Mouse (Mus musculus) gastrocnemius, postnatal 14 days (tissue): ENCODE data around the gene Zeb2. TPM values are rescaled to one million over a fixed set of nuclear protein-coding genes. Genes with fewer than 3 reads are reported as not detected.

Experiments used
- DNase-seq: peaks from one replicate; pipeline ENCODE4 v3.0.0; 2021; ENCODE audit warnings: mixed read lengths
- intact Hi-C: fragments of 180-260 bp; cut with DNase I; formaldehyde crosslinking; loops from one replicate; pipeline ENCODE4 v1.15.1; 2025; ENCODE audit warnings: low total_unique reads
- total RNA-seq, 2 experiments: library from RNA; stranded (reverse); gene quantifications; 2 replicates each; pipeline ENCODE4 v1.2.3; 2021

Zeb2 gene
- total RNA-seq, 2 experiments from 2014 or later: 40.8 to 59.9 TPM

DNA sequence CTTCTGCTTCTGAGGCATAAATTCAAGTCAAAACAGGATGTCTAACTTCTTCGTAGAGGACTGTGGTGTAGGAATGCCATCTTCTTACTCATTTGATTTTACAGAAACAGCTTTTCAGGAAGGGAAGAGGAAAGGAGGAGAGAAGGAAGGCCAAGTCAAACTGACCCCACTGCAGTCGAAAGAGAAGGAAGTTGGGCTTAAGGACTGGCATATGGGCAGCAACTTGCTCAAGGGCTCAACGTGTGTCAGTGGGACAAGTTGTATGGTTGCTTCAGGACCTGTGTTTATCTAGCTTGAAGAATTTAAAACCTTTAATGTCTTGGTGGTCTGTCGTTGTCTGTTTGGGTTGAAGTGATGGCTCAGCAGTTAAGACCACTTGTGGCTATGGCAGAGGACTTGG lies 67.3 kb downstream of the Zeb2 start:
- DNase-seq: no peak

DNA sequence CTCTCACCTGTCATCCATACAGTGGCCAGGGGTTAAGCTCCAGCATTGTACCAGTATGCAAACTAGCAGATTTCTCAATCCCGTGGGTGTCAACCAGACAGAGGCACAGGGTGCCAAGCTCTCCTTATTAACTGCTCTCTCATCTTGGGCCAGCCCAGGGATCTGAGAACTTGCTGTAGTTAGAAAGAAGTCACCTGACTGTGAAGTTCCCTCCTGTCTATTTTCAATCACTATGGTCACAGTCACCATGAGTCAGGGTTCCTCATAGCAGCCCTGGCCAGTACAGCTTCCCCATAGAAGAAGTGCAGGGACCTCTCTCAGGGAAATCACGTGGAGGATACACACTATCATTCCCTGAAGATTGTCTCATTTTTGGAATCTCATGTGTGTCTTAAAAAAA lies 67.9 kb downstream of the Zeb2 start:
- intact Hi-C loops: no loop called here
- no peak for DNase-seq

More for the DNA sequence above, 67.3 kb downstream of the Zeb2 start:
- intact Hi-C loops: no loop called here

DNA sequence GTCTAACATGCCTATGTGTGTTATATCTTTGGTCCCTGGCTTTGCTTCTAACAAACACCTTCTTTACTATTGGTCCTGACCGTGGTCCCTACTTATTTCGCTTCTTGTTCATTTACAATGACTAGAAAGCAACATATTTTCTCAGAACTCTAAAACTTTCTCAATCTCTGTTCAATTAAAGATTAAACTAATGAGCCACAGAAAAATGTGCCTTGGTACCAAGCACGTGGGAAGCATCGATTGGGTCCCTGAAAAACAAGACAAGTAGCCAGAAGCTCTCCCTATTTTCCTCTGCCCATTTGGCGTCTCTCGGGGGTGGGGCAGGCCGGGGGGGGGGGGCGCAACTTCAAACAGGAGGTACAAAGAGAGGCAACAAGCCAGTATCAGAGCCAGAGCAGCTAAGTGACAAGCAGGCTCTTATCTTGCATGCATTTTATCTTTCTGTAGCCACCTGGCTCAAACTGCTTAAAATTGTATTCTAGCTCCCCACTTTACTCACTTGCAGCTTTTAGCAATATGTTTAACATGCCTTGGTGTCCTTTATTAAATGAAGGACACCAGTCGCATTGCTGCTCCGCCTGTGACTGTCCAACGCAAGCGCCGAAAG lies 76.4 kb downstream of the Zeb2 start:
- no peak for DNase-seq
- intact Hi-C loops: no loop called here

DNA sequence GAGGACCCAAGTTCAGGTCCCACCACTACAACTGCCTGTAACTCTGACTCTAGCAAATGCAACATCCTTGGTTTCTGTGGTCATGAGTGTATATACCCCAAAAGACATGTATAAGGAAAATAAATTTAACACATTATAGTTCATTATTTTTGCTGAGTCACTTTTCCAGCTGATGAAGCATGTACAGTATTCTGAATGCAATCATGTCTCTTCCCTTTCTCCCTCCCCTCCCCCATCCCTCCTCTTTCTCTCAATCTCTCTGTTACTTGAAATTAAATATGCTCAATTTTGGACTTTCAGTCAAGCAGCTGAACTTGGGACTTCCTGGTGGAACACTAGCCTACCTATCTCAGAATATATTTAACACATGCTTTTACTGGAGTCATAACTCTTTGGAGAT lies 77.7 kb downstream of the Zeb2 start:
- DNase-seq: no peak
- intact Hi-C loops: no loop called here

DNA sequence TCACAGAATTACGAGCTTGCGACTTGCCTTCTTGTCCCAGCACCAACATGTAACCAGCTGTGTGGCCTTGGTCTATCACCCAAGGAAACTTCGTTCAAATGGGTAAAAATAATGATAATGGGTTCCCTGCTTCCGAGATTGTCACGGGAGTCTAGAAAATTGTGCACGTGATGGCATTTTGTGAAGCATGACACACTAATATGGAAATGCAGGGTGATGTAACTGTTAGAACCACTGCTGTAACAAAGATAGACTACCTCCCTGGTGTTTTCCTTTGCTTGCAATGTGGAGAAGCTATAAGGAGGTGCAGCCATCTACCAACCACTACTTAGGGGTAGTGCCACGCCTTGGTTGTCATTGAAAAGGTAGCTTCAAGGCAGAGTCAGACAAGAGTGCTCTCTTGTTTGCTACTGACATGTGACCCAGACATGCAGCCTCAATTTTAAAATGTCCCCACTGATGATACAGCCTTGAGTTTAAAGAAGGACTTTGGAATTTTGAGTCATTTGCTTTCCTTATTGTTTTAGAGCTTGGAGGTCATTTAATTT lies 89.0 kb downstream of the Zeb2 start:
- intact Hi-C loops: no loop called here
- no peak for DNase-seq

DNA sequence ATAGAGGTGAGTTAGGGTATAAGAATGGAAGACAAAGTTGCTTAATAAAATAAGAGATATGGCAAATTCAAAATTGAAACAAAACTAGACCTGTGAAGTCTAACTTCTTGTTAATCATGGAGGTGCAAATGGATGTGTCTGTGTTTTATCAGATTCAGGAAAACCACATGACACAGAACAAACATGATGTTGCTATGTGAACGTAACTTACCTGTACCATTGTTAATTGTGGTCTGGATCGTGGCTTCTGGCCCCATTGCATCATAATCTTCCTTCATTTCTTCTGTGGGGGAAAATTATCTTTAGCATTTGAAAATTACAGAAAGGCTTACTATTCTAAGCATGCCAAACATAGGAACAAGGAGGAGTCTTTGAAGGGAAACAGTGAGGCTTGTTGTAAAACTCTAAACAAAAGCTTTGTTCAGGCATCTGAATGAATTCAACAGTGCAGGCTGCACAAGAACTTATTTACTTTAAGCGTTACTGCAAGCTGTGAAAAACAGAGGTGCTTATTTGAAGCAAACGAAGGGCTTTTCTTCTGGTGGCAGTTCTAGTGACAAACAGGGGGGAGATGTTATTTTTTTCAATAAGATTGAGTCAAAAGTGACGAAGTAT lies 99.9 kb downstream of the Zeb2 start:
- intact Hi-C loops: no loop called here

DNA sequence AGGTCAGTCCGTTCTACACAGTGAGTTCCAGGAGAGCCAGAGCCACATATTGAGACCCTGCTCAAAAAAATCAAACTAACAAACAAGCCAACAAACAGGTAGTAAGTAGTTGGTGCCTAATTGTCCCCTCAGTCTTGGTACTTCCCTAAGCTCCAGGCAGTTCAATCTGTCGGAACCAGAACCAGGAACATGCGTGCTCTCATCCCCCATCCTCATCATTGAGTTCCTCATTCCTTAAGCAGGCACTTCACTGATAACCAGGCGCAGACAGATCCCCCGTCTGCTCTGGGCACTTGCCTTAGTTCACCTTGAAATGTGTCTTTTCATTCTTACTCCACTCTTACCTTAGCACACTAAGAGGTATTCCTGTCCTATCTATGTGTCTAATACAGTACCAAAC lies 103.9 kb downstream of the Zeb2 start:
- no peak for DNase-seq
- intact Hi-C loops: no loop called here

More for the DNA sequence above, 99.9 kb downstream of the Zeb2 start:
- DNase-seq: no peak

DNA sequence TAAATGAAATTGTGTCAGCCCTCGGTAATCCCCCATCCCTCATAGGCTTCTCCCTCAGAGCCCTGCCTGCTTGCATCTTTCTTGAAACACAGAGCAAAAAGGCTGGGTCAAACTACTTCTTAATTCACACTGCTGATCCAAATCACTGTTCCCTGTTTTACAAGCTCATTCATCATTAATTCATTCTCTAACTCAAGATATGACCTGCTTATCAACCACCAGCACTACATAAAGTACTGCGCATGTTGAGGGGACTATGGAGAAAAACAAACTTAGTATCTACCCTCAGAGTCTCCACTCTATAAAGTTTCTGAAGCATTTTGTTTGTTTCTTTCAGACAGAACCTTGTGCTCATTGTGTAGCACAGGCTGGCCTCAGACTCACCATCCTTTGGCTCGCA lies 104.5 kb downstream of the Zeb2 start:
- DNase-seq: no peak
- intact Hi-C loops: no loop called here

DNA sequence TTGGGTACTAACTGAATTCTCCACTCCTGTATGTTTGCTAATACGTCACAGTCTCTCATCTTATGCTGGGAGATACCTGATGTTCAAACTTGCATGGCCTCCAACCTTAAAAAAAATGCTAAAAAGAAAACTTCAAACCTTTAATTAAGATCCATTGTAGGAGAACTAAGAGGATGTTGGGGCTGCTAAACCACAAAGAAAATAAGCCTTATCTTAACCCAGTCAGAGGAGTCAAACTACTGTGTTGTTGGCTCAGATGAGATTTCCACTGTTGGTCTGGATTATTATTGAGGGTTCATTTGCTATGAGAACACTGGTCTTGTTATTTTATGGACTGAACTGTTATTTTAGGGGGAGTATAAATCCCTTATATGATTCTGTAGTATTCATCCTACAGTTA lies 106.5 kb downstream of the Zeb2 start:
- no peak for DNase-seq
- intact Hi-C loops: no loop called here

DNA sequence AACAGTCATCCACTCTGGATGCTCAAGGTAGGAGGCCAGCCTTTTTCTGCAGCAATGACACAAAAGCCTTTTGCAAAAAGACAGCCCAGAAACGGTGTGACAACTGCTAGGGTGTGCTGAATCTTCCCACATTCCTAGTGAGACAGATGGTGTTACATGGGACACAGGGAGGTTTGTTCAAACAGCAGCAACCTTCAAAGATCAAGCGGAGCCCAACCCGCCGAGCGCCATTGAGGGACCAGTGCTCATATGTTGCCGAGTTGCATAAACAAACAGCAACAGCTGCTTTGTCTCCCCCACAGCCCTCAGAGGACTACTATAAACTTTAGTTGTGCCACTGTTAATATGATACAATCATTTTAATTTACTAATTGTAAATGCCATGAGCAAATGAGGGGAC lies 117.3 kb downstream of the Zeb2 start:
- DNase-seq: peak; percentile 29
- intact Hi-C loops: loop anchor here (10.0 kb wide), 1 partner anchor 85 kb away; no protein-coding TSS in a partner anchor

DNA sequence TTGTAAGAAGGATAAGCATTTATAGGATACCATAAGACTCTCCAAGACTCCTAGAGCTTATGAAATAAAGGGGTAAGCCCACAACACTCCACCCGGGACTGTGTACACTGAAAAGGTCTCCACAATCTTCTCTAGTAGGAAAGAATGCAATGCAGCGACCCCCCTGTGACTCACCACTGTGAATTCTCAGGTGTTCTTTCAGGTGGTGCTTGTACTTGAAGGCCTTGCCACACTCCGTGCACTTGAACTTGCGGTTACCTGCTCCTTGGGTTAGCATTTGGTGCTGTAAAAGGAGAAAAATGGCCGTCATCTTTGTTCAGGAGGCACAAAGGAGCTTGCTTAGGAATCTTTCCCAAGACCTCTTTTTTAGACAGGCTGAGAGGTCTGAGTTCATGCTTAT lies 118.5 kb downstream of the Zeb2 start:
- DNase-seq: no peak
- intact Hi-C loops: no loop called here

DNA sequence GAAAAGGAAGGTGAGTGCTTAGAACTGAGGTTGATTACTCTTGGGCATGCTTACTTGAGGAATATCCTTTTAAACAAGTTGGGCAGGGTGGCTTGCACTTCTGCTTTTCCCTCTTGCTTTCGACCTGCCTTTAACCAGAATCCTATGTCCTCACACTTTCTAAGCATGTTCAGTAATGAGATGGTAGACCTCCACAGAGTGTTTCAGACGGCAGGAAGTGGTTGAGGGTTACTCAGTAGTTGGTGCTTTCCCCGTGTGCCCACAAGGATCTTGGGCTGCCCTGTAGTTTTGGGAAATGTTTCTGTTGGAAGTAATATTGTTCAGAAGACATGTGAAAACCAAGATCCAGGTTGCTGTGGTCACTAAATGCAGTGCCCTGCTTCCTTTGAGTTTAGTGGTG lies 135.5 kb downstream of the Zeb2 start:
- no peak for DNase-seq
- intact Hi-C loops: no loop called here

DNA sequence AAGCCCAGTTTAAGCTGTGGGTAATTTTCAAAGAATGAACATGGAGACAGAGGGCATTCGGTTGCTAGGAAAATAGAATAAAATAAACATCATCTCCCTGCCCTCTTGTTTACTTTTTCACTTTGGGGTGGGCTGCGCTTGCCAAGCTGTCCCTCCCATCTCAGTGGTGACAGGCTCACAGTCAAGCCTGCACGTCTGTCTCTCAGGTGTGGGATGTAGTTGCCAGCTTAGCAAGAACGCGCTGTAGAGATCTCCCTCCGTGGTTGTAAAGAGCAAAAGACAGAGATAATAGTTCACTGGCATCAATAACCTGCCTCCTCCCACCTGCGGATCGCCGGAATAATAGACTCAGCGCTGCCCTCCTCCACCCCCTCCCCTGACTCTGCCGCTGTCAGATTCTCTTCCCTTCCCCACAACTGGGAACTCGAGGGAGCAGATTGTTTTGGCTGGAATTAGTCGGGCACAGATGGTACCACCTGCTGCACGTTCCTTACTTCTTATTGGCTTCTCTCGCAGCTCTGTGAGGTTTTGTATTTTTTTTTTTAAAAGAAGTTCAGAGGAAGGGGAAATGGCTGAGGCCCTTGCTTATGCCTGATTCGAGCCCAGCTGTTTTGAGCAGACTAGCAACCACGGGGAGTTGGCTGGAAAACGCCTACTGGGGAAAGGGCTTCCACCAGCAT lies 138.0 kb downstream of the Zeb2 start:
- peak; percentile 28 for DNase-seq
- intact Hi-C loops: no loop called here

DNA sequence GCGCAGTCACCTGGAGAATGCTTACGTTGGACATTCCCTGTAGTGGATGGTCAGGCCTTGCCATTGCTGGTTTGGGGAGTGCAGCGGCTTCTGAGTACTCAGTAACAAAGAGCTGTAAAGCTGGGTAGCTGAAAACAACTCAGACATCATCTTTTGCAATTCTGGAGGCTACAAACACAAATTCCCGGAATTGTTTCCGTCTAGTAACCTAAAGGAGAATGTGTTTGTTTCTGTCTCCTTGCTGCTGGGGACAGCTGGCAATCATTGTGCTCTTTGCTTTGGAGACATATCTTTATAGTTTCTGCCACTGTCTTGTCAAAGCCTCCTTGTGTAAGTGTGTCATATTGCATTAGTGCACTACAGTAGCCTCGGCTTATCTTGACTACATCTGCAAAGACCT lies 139.2 kb downstream of the Zeb2 start:
- DNase-seq: no peak
- intact Hi-C loops: no loop called here

DNA sequence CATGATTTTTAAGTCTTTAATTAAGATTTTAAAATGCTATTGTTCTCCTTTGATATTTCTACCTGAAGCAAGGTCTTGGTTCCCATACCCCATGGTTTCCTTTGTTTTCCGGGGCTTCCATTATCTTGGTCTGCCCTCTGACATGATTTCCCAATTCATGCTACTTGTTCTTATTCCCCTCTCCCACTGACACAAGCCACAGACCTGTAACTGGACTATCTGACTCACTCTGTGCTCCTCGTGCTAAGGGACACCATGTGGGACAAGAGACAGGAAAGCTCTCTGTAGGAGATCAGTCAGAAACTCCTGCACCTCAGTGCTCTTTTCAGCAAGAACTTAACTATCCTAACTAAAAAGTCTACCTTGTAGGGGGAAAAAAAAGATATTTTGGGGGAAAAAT lies 139.6 kb downstream of the Zeb2 start:
- intact Hi-C loops: no loop called here
- no peak for DNase-seq

DNA sequence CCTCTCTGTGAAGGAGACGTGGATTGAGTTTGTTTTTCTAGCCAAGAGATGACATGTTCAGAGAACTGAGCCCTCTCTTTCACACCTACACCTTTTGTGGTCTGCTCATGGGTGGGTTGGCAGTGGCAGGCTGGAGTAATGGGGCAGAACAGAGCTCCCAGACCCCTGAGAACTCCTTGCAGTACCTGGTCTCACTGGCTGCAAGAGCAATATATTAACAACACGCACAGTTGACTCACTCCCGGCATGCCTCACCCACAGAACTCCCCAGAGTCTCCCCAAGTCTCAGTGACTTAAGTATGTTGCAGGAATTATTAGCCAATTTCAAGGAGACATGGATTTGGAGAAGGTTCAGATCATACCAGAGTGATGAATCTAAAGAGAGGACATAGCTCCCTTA lies 140.1 kb downstream of the Zeb2 start:
- no peak for DNase-seq
- intact Hi-C loops: no loop called here

DNA sequence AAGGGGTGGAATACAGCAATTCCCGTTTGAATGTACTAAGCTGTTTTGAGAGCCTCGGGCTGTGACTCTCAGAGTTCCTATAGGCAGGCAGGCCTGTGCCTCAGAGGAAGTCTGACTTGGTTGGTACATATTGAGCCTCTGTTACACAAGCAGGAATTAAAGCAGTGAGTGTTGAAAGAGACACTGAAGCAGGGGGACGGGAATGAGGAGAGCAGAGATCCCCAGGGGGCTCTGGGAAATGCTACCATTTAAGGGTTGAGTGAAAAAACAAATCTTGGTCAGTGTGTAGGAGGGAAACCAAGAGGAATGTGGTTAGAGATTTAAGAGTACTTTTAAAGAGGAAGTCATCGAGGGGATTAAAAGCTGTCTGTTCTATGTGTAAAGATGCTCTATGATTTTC lies 140.7 kb downstream of the Zeb2 start:
- no peak for DNase-seq
- intact Hi-C loops: no loop called here

DNA sequence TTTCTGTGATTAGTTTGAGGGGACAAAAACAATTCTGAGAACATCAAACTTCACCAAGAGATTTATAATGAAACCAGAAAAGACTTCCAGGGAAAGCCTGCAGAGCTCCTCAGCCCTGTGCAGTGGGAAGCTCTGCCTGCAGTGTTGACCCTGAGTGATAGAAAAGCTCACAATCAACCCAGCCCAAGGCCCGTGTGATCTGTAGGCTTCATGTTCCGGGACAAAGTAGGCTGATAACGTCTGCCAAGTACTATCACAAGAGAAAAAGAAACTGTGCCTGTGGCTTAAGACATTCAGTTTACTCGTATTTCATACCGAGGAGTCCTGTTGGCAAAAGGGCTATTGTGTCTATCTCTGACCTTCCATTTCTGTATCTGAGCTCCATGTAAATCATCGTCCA lies 143.4 kb downstream of the Zeb2 start:
- DNase-seq: no peak
- intact Hi-C loops: no loop called here

DNA sequence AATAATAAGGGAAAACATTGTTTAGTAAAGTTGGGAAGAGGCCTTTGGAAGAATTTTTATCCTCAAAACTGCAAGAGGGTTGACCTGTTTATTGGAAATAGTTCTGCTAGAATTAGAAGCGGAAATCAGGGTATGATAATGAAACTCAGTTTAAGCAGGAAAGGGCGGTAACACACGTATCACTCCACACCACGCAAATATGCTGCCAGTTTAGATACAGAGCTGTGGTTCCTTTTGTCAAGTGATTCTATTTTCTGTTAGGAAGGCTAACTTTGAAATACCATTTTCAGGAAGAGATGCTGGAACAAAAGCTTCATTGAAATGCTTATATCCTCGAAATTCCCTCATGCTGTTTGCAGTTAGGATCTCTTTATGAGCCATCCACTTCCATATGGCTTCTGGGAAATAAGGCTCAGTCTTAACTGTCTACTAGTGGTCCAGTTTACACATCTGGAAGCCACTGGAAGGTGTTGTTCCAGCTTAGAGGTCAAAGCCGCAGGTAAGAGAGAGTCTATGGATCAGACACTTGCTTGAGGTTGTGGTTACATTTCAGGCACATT lies 147.0 kb downstream of the Zeb2 start:
- no peak for DNase-seq
- intact Hi-C loops: no loop called here

DNA sequence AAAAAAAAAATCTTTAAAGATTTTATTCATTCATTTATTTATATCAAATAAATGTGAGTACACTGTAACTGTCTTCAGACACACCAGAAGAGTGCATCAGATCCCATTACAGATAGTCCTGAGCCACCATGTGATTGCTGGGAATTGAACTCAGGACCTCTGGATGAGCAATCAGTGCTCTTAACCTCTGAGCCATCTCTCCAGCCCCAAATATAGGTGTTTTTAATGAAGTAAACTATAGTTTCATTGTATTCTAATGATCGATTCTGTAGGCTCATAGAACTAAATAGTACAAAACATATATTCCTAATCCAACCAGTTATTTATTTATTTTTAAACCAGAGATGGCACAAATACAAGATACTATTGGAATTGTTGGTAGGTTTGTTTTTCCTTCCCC lies 147.6 kb downstream of the Zeb2 start:
- intact Hi-C loops: no loop called here
- DNase-seq: no peak

DNA sequence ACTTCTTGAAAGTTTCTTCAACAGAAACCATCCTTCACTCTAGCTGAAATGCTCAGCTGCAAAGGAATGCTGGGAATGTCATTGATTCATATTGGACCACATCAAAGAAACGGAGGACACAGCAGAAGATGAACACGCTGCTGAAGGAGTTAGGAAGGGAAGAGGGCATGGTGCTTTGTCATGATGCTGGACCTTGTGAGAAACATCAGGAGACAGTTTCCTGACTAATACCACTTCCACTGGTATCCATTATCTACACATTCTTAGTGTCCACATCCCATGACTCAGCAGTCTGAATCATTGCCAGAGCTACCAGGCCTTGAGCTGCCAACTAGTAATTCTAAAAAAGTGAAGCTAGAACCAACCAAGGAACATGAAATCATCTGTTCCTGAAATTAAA lies 148.0 kb downstream of the Zeb2 start:
- no peak for DNase-seq
- intact Hi-C loops: no loop called here
